Mouse (Mus musculus) C2C12 (cell line): ENCODE results near the gene Mrtfb.

ENCODE experiments used
- CEBPB ChIP-seq: IDR thresholded peaks from one replicate; pipeline ENCODE4 v1.6.1; 2011; ENCODE audit warnings: low read depth, mild to moderate bottlenecking, control low read depth, moderate library complexity
- CTCF ChIP-seq: IDR thresholded peaks from one replicate; pipeline ENCODE4 v1.5.1; 2011; ENCODE audit not compliant: control insufficient read depth, insufficient read depth, insufficient read length
- FOSL1 ChIP-seq: IDR thresholded peaks from one replicate; pipeline ENCODE4 v1.8.0; 2011; ENCODE audit warnings: mild to moderate bottlenecking, low read length; ENCODE audit not compliant: poor library complexity, insufficient read depth, severe bottlenecking
- MAX ChIP-seq: IDR thresholded peaks from one replicate; pipeline ENCODE4 v1.6.1; 2011; ENCODE audit warnings: mild to moderate bottlenecking, control low read depth
- MYOG ChIP-seq: IDR thresholded peaks from one replicate; pipeline ENCODE4 v1.6.1; 2011; ENCODE audit not compliant: control insufficient read depth, insufficient read length; ENCODE audit errors: extremely low read depth
- USF1 ChIP-seq: IDR thresholded peaks from one replicate; pipeline ENCODE4 v1.6.1; 2011; ENCODE audit warnings: low read depth, mild to moderate bottlenecking, control low read depth, moderate library complexity

DNA sequence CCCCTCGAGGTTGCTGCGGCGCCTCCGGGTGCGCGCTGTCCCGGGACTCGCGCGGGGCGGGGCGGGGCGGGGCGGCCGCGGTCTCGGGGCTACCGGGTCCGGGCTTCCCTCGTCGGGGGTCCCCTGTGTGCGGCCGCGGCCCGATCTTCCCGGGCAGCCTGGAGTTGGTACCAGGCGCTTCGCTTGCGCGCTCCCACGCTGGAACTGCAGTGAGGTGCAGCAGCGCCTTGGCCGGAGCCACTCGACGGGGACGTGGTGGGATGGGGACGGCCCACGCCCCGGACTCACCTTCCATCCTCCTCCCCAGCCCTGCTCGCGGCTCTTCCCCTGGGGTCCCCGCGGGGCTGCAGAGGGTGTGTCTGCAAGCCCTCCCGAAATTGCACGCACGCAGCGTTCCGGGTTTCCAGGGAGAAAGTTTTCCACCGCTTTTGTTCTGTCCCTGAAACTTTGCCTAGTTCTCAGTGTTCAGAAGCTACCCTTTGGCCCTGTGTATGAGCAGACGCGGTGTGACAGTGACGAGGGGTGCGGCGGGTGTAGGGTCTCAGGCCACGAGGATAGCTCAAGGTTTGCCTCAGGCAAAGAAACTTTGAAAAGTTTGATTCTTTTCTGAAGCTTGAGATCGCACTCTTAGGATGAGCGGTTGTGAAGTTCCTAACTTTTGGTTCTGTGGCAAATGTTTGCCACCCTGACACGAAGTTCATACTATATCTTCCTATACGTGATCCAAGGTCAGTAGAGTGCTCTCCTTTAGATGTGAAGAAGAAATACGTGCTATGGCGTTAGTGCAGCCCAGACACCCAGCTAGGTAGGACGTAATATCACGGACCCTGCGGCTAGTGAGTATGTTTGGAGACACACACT, 616 bp downstream of the Mrtfb start:
- TF ChIP-seq CTCF = no peak
- no peak for TF ChIP-seq CEBPB
- no peak for TF ChIP-seq MYOG
- no peak for TF ChIP-seq USF1
- TF ChIP-seq FOSL1 = no peak
- TF ChIP-seq MAX = no peak
